Mouse (Mus musculus): ENCODE results near the gene Rtl8a. TPM values are rescaled to one million over a fixed set of nuclear protein-coding genes. Genes with fewer than 3 reads are reported as not detected.
"Not testable (repeated sequence)": the region's sequence is repeated elsewhere in the genome, so short reads cannot be mapped to it uniquely, and the experiment has no call there.

Rtl8a gene
- 100 to 1,000 TPM; 142 to 143 TPM for total RNA-seq (2021)
- polyA plus RNA-seq (2012; rRNA removed), result 215 and 226 TPM in 2 replicates
- long read RNA-seq, transcript Rtl8a-201 (1 exons, 1,195 nt), result major isoform, 63 of 63 reads
- long read RNA-seq, partial matches to known transcripts, result 0 of 63 reads
- long read RNA-seq, other reads (novel, unspliced or antisense), result 0 of 63 reads

DNA sequence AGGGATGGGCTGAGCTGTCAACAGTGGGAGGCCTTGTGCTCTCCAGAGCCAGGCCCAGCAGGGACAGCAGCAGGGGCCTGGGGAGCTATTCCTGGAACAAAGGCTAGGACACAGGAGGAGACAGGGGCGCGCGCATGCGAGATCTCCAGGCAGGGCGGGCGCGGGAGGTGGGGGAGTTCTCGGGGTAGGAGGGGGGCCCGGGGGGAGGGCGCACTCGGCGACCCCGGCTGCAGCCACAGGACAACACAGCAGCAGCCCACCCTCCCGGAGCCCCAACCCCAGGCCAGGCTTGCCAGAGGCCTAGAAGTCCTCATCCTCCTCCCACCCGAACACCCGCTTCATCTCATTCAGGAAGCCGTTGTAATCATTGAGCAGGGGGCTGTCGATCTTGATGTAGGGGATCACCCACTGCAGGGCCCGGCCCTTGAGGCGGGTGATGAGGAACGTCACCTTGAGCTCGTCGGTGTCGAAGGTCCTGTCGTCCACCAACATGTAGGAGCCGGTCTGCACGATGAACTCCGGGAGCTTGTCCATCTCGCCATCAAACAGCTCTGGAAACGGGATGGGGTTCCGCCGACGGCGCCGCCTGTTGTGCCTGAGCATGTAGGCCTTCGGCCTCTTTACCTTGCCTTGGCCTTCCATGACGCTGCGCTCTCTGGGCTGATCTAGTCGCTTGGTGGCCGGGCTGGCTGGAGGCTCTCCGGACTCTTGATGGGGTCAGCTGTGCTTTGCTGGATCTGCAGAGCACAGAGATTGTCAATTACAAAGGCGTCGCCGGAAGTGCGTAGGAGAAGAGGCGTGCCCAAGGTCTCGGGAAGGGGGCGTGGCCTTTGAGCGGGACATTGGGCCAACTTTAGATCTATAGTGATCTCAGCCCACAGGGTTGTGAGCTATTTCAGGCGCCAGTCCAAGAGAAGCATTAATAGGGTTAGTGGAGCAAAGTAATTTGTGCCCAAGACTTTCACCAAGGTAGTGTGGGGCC lies at the start of gene Rtl8a:
Gene Rtl8a, minus strand, starts transcription at position 703 of the 982 bp plus-strand sequence.
- intact Hi-C loops (cut with DNase I); H3K27me3 ChIP-seq (ENCODE audit: control insufficient read depth, insufficient read depth, low read length); H3K36me3 ChIP-seq (ENCODE audit: control insufficient read depth, insufficient read depth, low read length); H3K79me2 ChIP-seq (replicated peaks; ENCODE audit: control insufficient read depth, insufficient read depth, low read length); H3K4me1 ChIP-seq (ENCODE audit: control insufficient read depth, insufficient read depth, low read length); H3K9ac ChIP-seq (ENCODE audit: low read depth, low read length): not testable (repeated sequence)
- WGBS, result 20% methylated on average over 12 of the region's 50 CpGs
- H3K27ac ChIP-seq, result peak within 1 kb of the TSS; percentile 77
- TF ChIP-seq POLR2A (IDR thresholded peaks at IDR 0.05; ENCODE audit: insufficient read depth, low read depth, low read length), result peak; percentile 47; the same call in 1 of the 2 replicates
- TF ChIP-seq EP300 (IDR thresholded peaks at IDR 0.05; ENCODE audit: insufficient read depth, low read depth, low read length), result 0 out of 2 replicates have a peak, but pooled peaks have one; percentile 19
- DNase-seq, result peak; percentile 88
- H3K4me3 ChIP-seq, result peak within 1 kb of the TSS; percentile 23; the same call in 1 of the 2 replicates

DNA sequence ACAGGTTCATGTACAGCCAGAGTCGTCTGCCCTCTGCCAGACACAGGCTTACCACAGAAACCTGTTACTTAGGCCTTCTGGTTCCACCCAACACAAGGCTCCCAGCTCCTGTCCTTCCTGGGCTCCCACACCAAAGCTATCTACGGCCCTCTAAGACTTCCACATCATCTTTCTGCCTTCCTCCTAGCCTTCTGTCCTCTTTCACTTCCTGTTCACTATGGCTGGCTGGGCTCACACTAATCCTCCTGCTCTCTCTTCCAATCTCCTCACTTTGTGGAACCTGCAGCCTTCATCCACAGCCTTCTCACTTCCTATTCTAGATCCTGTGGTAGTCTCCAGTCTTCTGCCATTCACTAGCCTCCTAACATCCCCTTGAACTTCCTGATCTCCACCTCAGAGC lies 49.7 kb upstream of the Rtl8a start:
- TF ChIP-seq CTCF (IDR thresholded peaks at IDR 0.05) (no peak), EP300 (IDR thresholded peaks at IDR 0.05; ENCODE audit: insufficient read depth, low read depth, low read length) (no peak), POLR2A (IDR thresholded peaks at IDR 0.05; ENCODE audit: insufficient read depth, low read depth, low read length) (no peak)
- WGBS, result 61% methylated on average over 2 of the region's 2 CpGs
- no peak overlapping the region for H3K9ac ChIP-seq (ENCODE audit: low read depth, low read length)

DNA sequence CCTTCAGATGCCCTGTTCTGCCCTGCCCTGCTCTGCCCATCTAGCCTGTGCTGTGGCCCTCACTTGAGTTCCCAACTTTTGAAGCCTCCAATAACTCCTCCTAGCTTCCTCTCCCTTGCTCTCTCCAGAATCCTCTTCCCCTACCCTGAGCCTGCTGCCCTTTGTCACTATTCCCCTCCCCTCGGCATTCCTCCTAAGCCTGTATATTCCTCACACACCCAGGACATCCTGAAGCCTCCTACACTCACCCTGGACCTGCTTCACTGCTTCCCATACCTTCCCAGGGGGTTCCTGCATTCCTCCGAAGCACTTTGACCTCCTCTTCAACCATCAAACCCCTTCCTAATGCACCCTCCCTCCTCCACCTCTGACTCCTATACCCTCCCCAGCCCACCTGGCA lies 48.6 kb upstream of the Rtl8a start:
- 40% methylated on average over 2 of the region's 2 CpGs for WGBS
- TF ChIP-seq EP300 (IDR thresholded peaks at IDR 0.05; ENCODE audit: insufficient read depth, low read depth, low read length) (no peak), POLR2A (IDR thresholded peaks at IDR 0.05; ENCODE audit: insufficient read depth, low read depth, low read length) (no peak), CTCF (IDR thresholded peaks at IDR 0.05) (no peak)
- Histone ChIP-seq H3K27ac (no peak overlapping the region), H3K36me3 (ENCODE audit: control insufficient read depth, insufficient read depth, low read length) (no peaks in the 10 kb centered on the region), H3K4me3 (no peak overlapping the region), H3K79me2 (replicated peaks; ENCODE audit: control insufficient read depth, insufficient read depth, low read length) (no peaks in the 10 kb centered on the region), H3K4me1 (ENCODE audit: control insufficient read depth, insufficient read depth, low read length) (no peaks in the 10 kb centered on the region), H3K9ac (ENCODE audit: low read depth, low read length) (no peak overlapping the region), H3K27me3 (ENCODE audit: control insufficient read depth, insufficient read depth, low read length) (no peaks in the 10 kb centered on the region)
- no peak for DNase-seq
- intact Hi-C loops (cut with DNase I), result no loop called here

More for the DNA sequence above, 49.7 kb upstream of the Rtl8a start:
- Histone ChIP-seq H3K4me3 (no peak overlapping the region), H3K4me1 (ENCODE audit: control insufficient read depth, insufficient read depth, low read length) (no peaks in the 10 kb centered on the region), H3K27ac (no peak overlapping the region), H3K27me3 (ENCODE audit: control insufficient read depth, insufficient read depth, low read length) (no peaks in the 10 kb centered on the region), H3K36me3 (ENCODE audit: control insufficient read depth, insufficient read depth, low read length) (no peaks in the 10 kb centered on the region), H3K79me2 (replicated peaks; ENCODE audit: control insufficient read depth, insufficient read depth, low read length) (no peaks in the 10 kb centered on the region)
- intact Hi-C loops (cut with DNase I), result no loop called here
- DNase-seq, result no peak

DNA sequence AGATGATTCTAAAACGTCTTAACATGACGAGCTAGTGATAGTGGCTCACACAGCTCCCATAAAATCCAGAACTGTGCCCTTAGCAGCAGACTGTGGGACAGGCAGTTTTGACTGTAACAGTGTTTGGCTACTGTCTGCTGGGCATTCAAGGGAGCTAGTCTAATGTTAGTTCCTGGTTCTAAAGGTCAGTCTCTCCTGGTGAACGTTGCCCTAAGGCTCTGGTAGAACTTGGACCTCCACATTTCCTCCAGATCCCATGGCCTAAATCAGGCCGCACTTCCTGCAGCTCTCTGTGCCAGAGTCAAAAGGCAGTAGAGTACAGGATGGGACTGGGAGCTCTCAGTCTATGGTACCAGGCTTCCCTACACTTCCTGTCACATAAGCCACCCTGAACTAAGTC lies 41.2 kb upstream of the Rtl8a start:
- WGBS, result 49% methylated on average over 2 of the region's 4 CpGs
- H3K27ac ChIP-seq; H3K79me2 ChIP-seq (replicated peaks; ENCODE audit: control insufficient read depth, insufficient read depth, low read length); H3K27me3 ChIP-seq (ENCODE audit: control insufficient read depth, insufficient read depth, low read length); DNase-seq; H3K9ac ChIP-seq (ENCODE audit: low read depth, low read length); H3K4me3 ChIP-seq; intact Hi-C loops (cut with DNase I); H3K4me1 ChIP-seq (ENCODE audit: control insufficient read depth, insufficient read depth, low read length); H3K36me3 ChIP-seq (ENCODE audit: control insufficient read depth, insufficient read depth, low read length): not testable (repeated sequence)

DNA sequence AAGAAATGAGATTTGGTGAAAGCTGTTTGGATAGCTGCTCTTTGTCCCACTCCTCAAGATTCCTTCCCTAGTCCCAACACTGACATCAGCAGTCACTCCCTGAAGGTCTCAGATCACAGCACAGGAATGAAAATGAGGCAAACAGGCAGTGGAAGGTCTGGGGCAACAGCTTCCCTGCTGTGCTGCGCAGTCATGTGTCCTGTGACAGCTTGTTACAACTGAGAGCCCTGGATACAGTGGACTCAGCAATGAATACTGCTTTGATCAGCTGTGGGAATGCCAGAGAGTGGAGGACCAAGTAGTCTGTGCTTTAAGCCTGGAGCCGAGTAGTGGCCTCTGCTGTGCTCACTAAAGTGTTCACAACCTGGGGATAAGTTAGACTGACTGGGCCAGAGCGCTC lies 39.2 kb upstream of the Rtl8a start:
- H3K27ac ChIP-seq; H3K27me3 ChIP-seq (ENCODE audit: control insufficient read depth, insufficient read depth, low read length); DNase-seq; H3K79me2 ChIP-seq (replicated peaks; ENCODE audit: control insufficient read depth, insufficient read depth, low read length); H3K9ac ChIP-seq (ENCODE audit: low read depth, low read length); intact Hi-C loops (cut with DNase I); H3K36me3 ChIP-seq (ENCODE audit: control insufficient read depth, insufficient read depth, low read length); H3K4me3 ChIP-seq; H3K4me1 ChIP-seq (ENCODE audit: control insufficient read depth, insufficient read depth, low read length): not testable (repeated sequence)
- WGBS, result 68% methylated on average over 3 of the region's 3 CpGs

DNA sequence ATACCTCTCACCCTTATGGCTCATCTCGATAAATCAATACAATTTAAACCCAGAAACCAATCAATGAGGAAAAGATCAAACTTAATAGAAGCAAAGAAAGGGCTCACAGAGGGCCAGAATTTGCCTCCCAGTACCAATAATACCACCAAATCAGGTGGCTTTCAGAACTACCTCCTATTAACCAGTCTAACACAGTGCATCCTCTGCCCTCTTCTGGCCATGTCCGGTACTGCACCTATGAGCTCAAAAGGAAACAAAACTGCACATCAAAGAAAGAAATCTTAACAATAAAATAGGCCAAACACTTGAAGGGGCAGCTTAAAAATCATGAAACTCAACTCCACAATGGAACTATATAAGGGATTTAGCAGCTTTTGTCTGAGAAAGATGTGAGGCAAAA lies 33.5 kb upstream of the Rtl8a start:
- H3K79me2 ChIP-seq (replicated peaks; ENCODE audit: control insufficient read depth, insufficient read depth, low read length); H3K4me1 ChIP-seq (ENCODE audit: control insufficient read depth, insufficient read depth, low read length); H3K4me3 ChIP-seq; H3K27ac ChIP-seq; intact Hi-C loops (cut with DNase I); H3K27me3 ChIP-seq (ENCODE audit: control insufficient read depth, insufficient read depth, low read length); H3K36me3 ChIP-seq (ENCODE audit: control insufficient read depth, insufficient read depth, low read length); H3K9ac ChIP-seq (ENCODE audit: low read depth, low read length): not testable (repeated sequence)
- peak; percentile 36 to 73 for DNase-seq
- WGBS, result 25% methylated on average over 2 of the region's 2 CpGs
- peak; percentile 64 for TF ChIP-seq CTCF (IDR thresholded peaks at IDR 0.05)

DNA sequence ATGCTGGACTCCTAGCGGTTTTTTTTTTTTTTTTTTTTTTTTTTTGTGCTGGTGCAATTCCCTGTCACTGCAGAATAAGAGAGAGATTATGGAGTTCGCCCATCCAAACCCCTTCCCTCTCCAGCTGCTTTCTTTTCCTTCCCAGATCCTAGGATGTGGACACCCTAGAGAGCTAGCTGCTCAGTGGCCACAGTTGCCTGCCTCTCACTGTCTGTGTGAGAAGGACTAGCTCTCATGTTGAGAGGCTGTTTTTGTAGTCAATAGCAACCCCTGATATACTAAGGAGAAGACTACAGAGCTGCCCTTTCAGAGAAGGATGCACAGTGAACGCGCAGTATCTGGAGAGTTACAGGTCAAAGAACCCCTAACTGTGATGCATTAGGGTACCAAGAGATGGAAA lies 27.2 kb upstream of the Rtl8a start:
- not testable (repeated sequence) for H3K4me1 ChIP-seq (ENCODE audit: control insufficient read depth, insufficient read depth, low read length); H3K27me3 ChIP-seq (ENCODE audit: control insufficient read depth, insufficient read depth, low read length); H3K79me2 ChIP-seq (replicated peaks; ENCODE audit: control insufficient read depth, insufficient read depth, low read length); H3K4me3 ChIP-seq; H3K36me3 ChIP-seq (ENCODE audit: control insufficient read depth, insufficient read depth, low read length)
- H3K27ac ChIP-seq, result peak overlapping the region; percentile 38; the same call in 1 of the 2 replicates
- intact Hi-C loops (cut with DNase I), result loop anchor here (5.0 kb wide), 1 partner anchor 58 kb away; no protein-coding TSS in a partner anchor
- peak in 1 of 2 experiments; percentile 21 for DNase-seq
- WGBS, result 12% methylated on average over 4 of the region's 4 CpGs
- 0 out of 2 replicates have a peak overlapping the region, but pooled peaks have one; percentile 46 for H3K9ac ChIP-seq (ENCODE audit: low read depth, low read length)
